Mouse (Mus musculus) stomach, embryonic 16.5 days (tissue): Measurements from ENCODE around the gene Ak5. TPM values are rescaled to one million over a fixed set of nuclear protein-coding genes. Genes with fewer than 3 reads are reported as not detected.

ENCODE experiments used
- ATAC-seq: fragments of 200-750 bp; cut with Nextera tagmentation; 2 replicates; pipeline ENCODE4 v1.8.0; 2017; ENCODE audit warnings: moderate number of reproducible peaks, moderate TSS enrichment; ENCODE audit not compliant: insufficient read depth, low FRiP score
- H3K27ac ChIP-seq: fragments of 300-500 bp; sonication (generic); 2 replicates; pipeline ENCODE4 v1.5.1; 2014; ENCODE audit warnings: low read length
- H3K27me3 ChIP-seq: fragments of 300-500 bp; sonication (generic); 2 replicates; pipeline ENCODE4 v1.6.1; 2014; ENCODE audit warnings: low read length, control low read depth, mixed read lengths; ENCODE audit not compliant: control insufficient read depth, insufficient read depth
- H3K36me3 ChIP-seq: fragments of 300-500 bp; sonication (generic); 2 replicates; pipeline ENCODE4 v1.6.1; 2014; ENCODE audit warnings: low read length; ENCODE audit not compliant: control insufficient read depth, insufficient read depth
- H3K4me1 ChIP-seq: fragments of 300-500 bp; sonication (generic); 2 replicates; pipeline ENCODE4 v1.6.1; 2014; ENCODE audit warnings: low read length, control low read depth, mixed read lengths; ENCODE audit not compliant: control insufficient read depth, insufficient read depth
- H3K4me2 ChIP-seq: fragments of 300-500 bp; sonication (generic); 2 replicates; pipeline ENCODE4 v1.6.1; 2014; ENCODE audit warnings: low read depth, low read length, mixed read lengths
- H3K4me3 ChIP-seq: fragments of 300-500 bp; sonication (generic); replicated peaks from 2 replicates; pipeline ENCODE4 v1.5.1; 2014; ENCODE audit warnings: mild to moderate bottlenecking, low read length
- H3K9ac ChIP-seq: fragments of 300-500 bp; sonication (generic); 2 replicates; pipeline ENCODE4 v1.6.1; 2014; ENCODE audit warnings: low read length
- H3K9me3 ChIP-seq: fragments of 300-500 bp; sonication (generic); replicated peaks from 2 replicates; pipeline ENCODE4 v1.6.1; 2016; ENCODE audit warnings: low read length, control low read depth; ENCODE audit not compliant: control insufficient read depth
- WGBS: fragments of 180-500 bp; shearing (Covaris S2); extraction: QIAGEN DNeasy Blood & Tissue Kit; methylation state at CpG from one replicate; pipeline ENCODE4 v1.1.7; 2014; 5-methylcytosine and 5-hydroxymethylcytosine counted together
- polyA plus RNA-seq: library from polyadenylated mRNA; unstranded; fragments of >200 nt; fragmentation: Nextera tagmentation; extraction: Ambion mirVana; gene quantifications from 2 replicates; pipeline ENCODE4 v1.2.1, GENCODE M21; 2015

Ak5 gene
- polyA plus RNA-seq, 1 experiment from 2014 or later, result 2.8 TPM

- WGBS, result 80% methylated on average over 8 of the region's 8 CpGs
- no peaks in the 10 kb centered on the region for H3K27me3 ChIP-seq
- H3K9me3 ChIP-seq, result no peaks in the 10 kb centered on the region
- no peaks in the 10 kb centered on the region for H3K36me3 ChIP-seq
- no peak overlapping the region for H3K27ac ChIP-seq
- H3K9ac ChIP-seq, result no peak overlapping the region
- H3K4me3 ChIP-seq, result no peak overlapping the region
- H3K4me1 ChIP-seq, result no peaks in the 10 kb centered on the region; the same call in 1 of the 2 replicates
- H3K4me2 ChIP-seq, result no peak overlapping the region
- ATAC-seq, result no peak
These were observed 115.5 kb downstream of the Ak5 start for GRCm38 (mm10) chr3:152552641-152553040.

DNA sequence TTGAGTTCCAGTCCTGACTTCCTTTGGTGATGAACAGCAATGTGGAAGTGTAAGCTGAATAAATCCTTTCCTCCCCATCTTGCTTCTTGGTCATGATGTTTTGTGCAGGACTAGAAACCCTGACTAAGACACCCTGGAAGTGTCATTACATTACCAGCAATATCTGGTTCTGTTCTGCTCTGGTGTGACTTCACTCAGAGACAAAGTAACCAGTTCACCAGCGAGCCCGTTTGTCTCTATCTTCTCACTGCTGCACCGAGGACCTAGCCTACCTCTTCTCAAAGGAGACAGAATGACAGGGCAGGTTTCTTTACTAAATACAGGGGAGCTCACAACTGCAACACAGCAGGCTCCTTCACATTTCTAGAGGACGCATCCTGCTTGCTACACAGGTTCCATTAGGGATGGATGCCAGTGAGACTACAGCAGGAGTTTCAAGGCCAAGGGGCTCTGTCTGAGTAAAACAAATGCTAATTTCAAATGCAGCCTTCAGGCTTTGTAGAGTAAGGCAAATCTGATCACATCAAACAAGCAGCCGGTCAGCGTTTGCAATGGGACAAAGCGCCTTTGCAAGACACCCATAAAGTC is 117.5 kb downstream of the Ak5 start:
- H3K4me2 ChIP-seq, result no peak overlapping the region
- ATAC-seq, result no peak
- no peak overlapping the region for H3K4me3 ChIP-seq
- no peaks in the 10 kb centered on the region for H3K36me3 ChIP-seq
- H3K27me3 ChIP-seq, result no peaks in the 10 kb centered on the region
- no peak overlapping the region for H3K9ac ChIP-seq
- H3K4me1 ChIP-seq, result no peaks in the 10 kb centered on the region
- no peak overlapping the region for H3K27ac ChIP-seq
- no peaks in the 10 kb centered on the region for H3K9me3 ChIP-seq
- WGBS, result 83% methylated on average over 7 of the region's 7 CpGs

DNA sequence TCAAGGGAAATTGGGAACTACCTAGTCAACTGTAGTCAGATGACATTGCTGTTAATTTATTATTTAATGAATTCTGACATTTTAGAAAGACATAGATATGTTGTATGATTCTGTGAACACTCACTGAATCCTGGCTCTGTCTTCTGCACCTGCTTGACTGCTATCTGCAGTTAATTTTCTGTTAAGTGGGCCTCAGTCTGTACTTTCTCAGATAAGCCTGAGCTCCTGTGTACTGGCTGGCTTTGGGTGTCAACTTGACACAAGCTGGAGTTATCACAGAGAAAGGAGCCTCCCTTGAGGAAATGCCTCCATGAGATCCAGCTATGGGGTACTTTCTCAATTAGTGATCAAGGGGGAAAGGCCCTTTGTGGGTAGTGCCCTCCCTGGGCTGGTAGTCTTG is 118.1 kb downstream of the Ak5 start:
- Histone ChIP-seq H3K36me3 (no peaks in the 10 kb centered on the region), H3K27ac (no peak overlapping the region), H3K9me3 (no peaks in the 10 kb centered on the region), H3K4me3 (no peak overlapping the region), H3K4me1 (no peaks in the 10 kb centered on the region), H3K27me3 (no peaks in the 10 kb centered on the region), H3K4me2 (no peak overlapping the region), H3K9ac (no peak overlapping the region)
- no peak for ATAC-seq

- H3K27ac ChIP-seq, result no peak overlapping the region
These were observed 123.2 kb downstream of the Ak5 start for GRCm38 (mm10) chr3:152544921-152545320.

DNA sequence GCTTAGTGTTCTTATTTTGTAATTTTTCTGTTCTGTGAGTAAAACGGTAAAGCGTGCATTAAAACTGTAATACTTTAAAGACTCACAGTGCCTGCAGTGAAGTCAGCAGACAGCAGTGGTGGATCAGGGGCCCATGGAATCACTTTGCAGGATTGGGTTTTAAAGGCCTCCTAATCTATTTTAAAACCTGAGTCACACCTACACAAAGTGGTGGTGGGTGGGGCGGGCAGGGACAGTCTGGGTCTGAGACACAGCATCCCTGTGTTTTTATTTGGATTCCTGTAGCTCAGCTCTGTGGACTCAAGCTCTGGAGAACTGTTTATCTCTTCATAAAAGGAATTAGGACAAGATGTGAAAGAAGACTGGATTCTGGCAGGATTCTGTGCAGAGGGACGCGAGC is 125.9 kb downstream of the Ak5 start:
- no peak for ATAC-seq
- WGBS, result 73% methylated on average over 5 of the region's 5 CpGs
- no peaks in the 10 kb centered on the region for H3K4me1 ChIP-seq

More at GRCm38 (mm10) chr3:152544921-152545320, 123.2 kb downstream of the Ak5 start:
- Histone ChIP-seq H3K4me1 (no peaks in the 10 kb centered on the region), H3K4me3 (no peak overlapping the region), H3K9ac (no peak overlapping the region), H3K36me3 (no peaks in the 10 kb centered on the region), H3K27me3 (no peaks in the 10 kb centered on the region), H3K9me3 (no peaks in the 10 kb centered on the region), H3K4me2 (no peak overlapping the region)
- 66% methylated on average over 3 of the region's 3 CpGs for WGBS
- no peak for ATAC-seq

DNA sequence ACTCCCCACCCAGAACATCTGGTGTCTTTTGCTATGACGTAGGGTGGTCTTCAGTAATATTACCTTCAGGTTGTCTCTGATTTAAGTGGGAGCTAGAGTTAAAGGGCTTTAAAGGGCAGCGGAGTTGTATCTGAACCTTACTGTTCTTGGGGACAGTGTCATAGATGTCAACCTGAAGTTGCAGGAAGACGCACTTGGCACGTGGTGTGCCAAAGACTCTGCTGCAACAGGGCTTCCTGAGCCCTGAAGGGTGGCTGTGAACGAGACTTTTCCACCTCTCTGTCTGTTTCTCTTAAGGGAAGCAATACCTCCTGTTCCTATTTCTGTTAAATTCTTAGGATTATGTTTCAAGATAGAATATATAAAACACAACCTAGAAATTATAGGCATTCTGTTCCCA is 137.8 kb downstream of the Ak5 start:
- WGBS, result 80% methylated on average over 5 of the region's 5 CpGs
- no peak overlapping the region for H3K9ac ChIP-seq
- no peak overlapping the region for H3K4me3 ChIP-seq
- H3K4me1 ChIP-seq, result no peaks in the 10 kb centered on the region
- no peak overlapping the region for H3K27ac ChIP-seq
- no peaks in the 10 kb centered on the region for H3K27me3 ChIP-seq
- ATAC-seq, result no peak
- H3K9me3 ChIP-seq, result no peaks in the 10 kb centered on the region
- no peaks in the 10 kb centered on the region for H3K36me3 ChIP-seq
- H3K4me2 ChIP-seq, result no peak overlapping the region

More for the DNA sequence above, 125.9 kb downstream of the Ak5 start:
- Histone ChIP-seq H3K4me2 (no peak overlapping the region), H3K36me3 (no peaks in the 10 kb centered on the region), H3K4me3 (no peak overlapping the region), H3K27me3 (no peaks in the 10 kb centered on the region), H3K9me3 (no peaks in the 10 kb centered on the region), H3K9ac (no peak overlapping the region), H3K27ac (no peak overlapping the region)

- no peaks in the 10 kb centered on the region for H3K4me1 ChIP-seq
- ATAC-seq, result no peak
- no peak overlapping the region for H3K4me3 ChIP-seq
- no peaks in the 10 kb centered on the region for H3K9me3 ChIP-seq
- no peaks in the 10 kb centered on the region for H3K27me3 ChIP-seq
- H3K27ac ChIP-seq, result no peak overlapping the region
- no peaks in the 10 kb centered on the region for H3K36me3 ChIP-seq
- H3K9ac ChIP-seq, result no peak overlapping the region
- no peak overlapping the region for H3K4me2 ChIP-seq
- 64% methylated on average over 11 of the region's 11 CpGs for WGBS
These were observed 138.8 kb downstream of the Ak5 start for GRCm38 (mm10) chr3:152529058-152529972.

DNA sequence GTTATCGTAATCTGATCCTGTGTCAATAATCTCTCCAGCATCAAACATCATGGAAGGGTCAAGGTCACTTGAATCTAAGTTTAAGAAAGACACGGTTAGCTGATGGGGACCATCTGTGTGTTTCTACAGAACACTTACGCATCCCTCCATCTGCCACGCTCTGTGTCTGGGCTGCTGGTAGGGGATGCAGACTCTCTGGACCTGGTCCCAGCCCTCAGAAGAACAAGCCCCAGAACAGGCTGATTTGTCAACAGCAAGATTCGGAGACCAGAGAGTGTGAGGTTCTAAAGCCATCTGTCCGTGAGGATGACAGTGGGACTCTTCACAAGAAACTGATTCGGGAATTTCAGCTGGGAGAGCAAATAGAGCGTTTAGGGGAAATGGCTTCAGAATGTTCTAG is 141.4 kb downstream of the Ak5 start:
- Histone ChIP-seq H3K4me1 (no peaks in the 10 kb centered on the region), H3K27me3 (no peaks in the 10 kb centered on the region), H3K36me3 (no peaks in the 10 kb centered on the region), H3K9ac (no peak overlapping the region), H3K27ac (no peak overlapping the region), H3K4me3 (no peak overlapping the region), H3K9me3 (no peaks in the 10 kb centered on the region), H3K4me2 (no peak overlapping the region)
- no peak for ATAC-seq
- 72% methylated on average over 8 of the region's 8 CpGs for WGBS

DNA sequence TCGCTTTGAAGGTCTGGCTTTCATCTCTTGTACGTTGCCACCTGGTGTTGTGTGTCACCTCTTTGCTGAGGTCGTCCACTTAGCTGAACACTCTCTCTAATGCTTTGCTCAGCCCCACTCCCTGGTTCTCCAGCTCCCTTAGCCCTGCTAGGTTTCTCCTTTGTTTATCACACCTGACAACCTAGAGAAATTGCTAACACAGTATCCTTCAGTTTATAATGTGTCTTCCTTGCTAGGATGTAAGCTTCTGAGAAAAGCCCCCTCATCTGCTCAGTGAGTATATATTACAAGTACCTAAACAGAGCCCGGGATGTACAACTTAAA is 144.9 kb downstream of the Ak5 start:
- no peak for ATAC-seq
- 35% methylated on average over 4 of the region's 4 CpGs for WGBS
- no peak overlapping the region for H3K4me3 ChIP-seq
- no peak overlapping the region for H3K4me2 ChIP-seq
- no peaks in the 10 kb centered on the region for H3K4me1 ChIP-seq
- no peak overlapping the region for H3K27ac ChIP-seq
- H3K36me3 ChIP-seq, result no peaks in the 10 kb centered on the region
- no peaks in the 10 kb centered on the region for H3K27me3 ChIP-seq
- H3K9ac ChIP-seq, result no peak overlapping the region
- no peaks in the 10 kb centered on the region for H3K9me3 ChIP-seq
